Mouse (Mus musculus) layer of hippocampus, adult 11-12 months (tissue): Measurements from ENCODE around the gene Olfr1313.
"Not testable (repeated sequence)": the region's sequence is repeated elsewhere in the genome, so short reads cannot be mapped to it uniquely, and the experiment has no call there.

Experiments used
- DNase-seq: peaks from one replicate; pipeline ENCODE4 v3.0.0; 2022; ENCODE audit warnings: low spot score

The Olfr1313 gene

DNA sequence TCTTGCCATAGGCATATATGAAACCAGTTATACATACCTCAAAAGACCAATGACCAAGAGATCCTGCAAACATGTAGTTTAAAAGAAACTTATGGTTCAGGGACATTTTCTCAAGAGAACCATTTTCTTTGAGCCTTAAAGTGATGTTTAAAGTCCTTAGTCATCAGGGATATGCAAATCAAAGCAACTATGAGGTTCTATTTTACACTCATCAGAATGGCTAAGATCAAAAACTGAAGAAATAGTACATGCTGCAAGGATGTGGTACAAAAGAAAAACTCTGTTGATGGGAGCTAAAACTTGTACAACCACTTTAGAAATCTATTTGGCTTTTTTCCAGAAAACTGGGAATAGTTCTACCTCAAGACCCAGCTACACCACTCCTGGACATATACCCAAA, at the start of gene Olfr1313:
TSS of gene Olfr1313 (minus strand) at position 101 of the 400 bp plus-strand sequence.
- DNase-seq: no peak

DNA sequence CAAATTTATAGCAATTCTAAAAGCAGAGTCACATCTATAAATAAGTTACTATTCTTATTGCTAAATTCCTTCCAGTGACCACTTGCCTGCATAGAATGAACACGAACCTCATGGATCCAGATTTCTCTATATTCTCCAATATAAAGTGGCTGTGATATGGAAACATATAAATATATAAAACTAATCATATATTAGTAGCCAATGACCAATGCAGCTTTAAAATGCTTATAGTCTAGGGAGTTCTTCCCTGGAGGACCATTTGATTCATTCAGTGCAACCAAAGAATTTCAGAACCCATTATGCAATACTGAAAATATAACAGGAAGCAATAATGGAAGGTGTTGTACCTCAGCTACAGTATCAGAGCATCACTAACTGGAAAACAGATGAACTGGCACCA, 37.7 kb upstream of the Olfr1313 start, which contains the start of gene Olfr1315-ps1:
TSS of gene Olfr1315-ps1 (minus strand) at position 101 of the 400 bp plus-strand sequence.
- DNase-seq: no peak

DNA sequence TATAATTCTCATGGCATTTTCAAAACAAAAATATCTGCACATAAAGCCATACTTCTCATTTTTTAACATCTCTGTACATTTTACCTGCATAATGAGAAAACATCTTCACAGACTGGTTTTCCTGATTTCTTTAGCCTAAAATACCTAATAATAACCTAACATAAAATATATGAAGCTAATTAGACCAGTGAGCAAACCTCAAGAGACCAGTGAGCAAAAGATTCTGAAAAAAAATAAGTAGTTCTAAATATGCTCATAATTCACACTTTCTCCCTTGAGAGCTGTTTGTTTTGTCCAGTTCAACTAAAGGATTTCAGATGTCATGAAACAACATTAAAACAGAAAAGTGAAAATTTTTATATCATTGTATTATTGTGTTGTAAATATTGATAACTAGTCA, 19.0 kb upstream of the Olfr1313 start, which contains the start of gene Olfr1314:
TSS of gene Olfr1314 (minus strand) at position 101 of the 400 bp plus-strand sequence.
- DNase-seq: no peak

DNA sequence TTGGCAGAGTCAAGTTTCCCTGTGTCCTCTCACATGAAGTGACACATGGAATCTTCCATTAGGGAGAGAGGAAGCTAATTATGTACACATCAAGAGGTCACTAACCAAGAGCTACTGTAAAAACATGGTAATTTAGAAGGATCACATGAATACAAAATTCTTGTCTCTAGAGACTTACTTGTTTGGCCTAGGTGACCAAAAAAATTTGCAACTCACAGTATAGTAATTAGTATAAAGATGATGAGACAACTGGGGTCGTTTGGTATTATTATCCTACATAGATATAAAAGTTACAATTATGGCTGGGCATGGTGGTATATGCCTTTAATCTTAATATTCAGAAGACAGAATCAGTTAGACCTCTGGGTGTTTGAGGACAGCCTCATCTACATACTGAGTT, 27.5 kb downstream of the Olfr1313 start, which contains the start of gene Olfr1312:
TSS of gene Olfr1312 (minus strand) at position 101 of the 400 bp plus-strand sequence.
- DNase-seq: no peak

DNA sequence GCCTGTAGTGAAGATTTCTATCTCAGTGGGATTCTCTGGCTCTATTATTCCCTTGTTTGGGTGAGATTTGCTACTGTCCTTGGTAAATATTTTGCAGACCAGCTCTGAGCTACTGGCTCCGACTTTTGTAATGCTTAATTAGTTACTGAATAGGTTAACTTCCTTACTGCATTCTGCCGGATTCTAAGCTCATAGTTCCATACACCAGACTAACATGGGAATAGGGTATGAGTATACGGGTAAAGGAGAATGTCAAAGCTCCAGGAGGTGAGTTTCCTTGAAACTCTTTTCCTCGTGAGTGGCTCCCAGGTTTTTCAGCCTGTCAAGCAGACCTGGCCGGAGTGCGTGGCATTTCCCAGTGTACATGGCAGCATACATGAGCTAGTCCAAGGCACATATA, 50.7 kb downstream of the Olfr1313 start:
- DNase-seq: not testable (repeated sequence)

DNA sequence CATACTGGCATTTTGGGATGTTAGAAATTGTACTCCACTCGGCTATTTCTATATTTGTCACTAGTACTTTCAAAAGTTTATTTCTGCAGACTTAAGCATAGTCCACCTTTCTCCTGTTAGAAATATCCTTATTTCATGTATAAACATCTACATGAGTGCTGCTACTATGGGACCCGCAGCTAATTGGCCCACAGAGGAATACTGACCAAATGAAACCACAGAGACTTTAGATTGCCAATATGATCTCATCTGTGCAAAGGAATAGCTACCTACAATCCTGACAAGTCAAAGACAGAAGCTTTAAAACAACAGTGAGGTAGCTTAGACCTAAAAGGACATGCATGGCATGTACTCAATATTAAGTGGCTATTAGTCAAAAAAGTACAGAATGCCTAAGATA, 53.3 kb downstream of the Olfr1313 start, which contains the start of gene Olfr1311:
TSS of gene Olfr1311 (minus strand) at position 101 of the 400 bp plus-strand sequence.
- no peak for DNase-seq
